Mouse (Mus musculus): Measurements from ENCODE around the gene Vcp.

Gene Vcp

DNA sequence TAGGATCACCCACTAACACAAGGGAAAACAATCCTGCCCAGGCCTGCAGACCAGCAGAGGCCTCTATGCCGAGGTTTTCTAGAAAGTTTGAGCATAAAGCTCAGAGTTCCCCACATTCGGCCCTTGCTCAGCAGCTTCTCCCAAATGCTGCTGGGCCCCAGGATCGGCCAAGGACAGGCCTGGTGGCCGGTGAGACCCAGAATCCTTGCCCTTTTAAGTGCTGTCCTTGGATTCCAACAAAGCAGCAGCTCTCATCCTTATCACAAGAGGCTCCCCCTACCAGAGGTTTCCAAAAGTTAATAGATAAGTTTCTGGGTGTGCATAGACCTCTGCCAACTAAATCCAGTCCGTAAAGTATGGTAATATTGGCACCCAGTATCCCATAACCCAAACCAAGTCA is 26.4 kb downstream of the Vcp start:
- DNase-seq (ENCODE audit: low read depth, low spot score) = no peak

DNA sequence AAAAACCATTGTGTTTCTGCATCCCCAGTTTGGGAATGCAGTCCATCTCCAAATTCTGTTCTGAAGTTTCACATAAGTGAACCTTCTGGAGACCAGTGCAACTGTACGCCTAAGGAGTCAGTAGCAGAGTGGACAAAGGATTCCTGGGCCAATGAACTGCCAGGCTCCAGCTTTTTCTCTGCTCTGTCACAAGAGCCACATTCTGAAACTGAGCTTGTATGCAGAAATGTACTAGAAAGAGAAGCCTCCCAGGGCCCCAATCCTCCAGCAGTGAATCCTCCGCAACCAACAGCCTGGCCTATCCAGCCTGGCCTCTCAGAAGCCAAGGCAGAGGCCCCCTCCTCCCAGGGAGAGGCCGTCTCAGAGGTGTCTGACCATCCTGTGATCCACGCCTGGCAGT is 27.4 kb downstream of the Vcp start:
- DNase-seq (ENCODE audit: low read depth, low spot score) = no peak

DNA sequence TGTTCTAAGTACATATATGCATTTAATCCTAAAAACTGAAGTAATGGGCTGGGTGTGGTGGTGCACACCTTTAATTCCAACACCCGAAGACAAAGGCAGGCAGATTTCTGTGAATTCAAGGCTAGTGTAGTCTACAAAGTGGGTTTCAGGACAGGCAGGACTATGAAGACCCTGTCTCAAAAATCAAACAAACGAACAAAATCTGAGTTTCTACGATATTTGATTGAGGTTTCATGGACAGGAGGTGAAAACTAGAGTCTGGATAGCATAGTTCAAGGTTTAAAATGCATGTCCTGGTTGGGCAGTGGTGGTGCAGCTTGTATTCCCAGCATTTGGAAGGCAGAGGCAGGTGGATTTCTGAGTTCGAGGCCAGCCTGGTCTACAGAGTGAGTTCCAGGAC is 31.0 kb downstream of the Vcp start, which contains the start of gene 1700022I11Rik:
1700022I11Rik (plus strand) TSS at position 301 of the 400 bp plus-strand sequence.
- no peak for DNase-seq (ENCODE audit: low read depth, low spot score)

DNA sequence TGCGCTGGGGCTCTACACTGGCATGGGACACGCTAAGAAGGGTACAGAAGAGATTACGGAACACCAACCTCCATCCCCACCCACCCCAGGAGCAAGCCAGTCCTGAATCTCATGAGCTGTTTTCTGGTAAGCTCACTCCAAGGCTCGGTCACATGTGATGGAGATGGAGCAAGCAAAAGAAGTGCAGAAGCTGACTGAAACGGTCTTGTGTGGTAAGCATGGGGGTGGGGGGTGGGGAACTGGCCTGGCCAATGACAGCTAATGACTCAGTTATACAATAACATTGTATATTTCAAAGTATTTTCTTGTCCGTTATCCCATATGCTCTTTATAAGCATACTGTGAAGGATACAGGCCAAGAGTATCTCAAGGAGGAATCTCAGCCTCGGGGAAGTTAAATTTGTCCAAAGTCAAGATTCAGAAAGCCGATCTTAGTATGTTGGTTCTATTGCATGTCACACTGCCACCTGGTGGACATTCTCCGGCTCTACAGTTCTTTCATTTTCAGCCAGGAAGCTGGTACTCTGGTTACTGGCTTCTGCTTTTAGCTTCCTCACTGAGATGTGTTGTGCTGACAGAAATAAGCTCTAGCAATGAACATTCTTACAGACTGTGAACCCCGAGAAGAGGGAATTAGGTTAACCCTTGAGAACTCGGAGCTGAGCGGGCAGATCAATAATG is 35.1 kb downstream of the Vcp start:
- DNase-seq (ENCODE audit: low read depth, low spot score) = peak; percentile 80

DNA sequence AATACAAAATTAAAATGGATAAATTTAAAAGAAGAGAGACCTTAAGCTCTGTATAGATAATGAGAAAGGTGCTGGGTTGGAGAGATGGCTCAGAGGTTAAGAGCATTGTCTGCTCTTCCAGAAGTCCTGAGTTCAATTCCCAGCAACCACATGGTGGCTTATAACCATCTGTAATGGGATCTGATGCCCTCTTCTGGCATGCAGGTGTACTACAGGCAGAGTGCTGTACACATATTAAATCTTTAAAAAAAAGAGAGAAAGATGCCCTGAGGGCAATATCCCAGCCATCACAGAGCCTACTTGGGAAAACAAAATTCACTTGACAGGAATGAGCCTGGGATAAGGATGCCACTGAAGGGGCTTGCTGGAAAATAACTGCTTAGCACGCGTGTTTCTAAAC is 36.8 kb downstream of the Vcp start:
- no peak for DNase-seq (ENCODE audit: low read depth, low spot score)

DNA sequence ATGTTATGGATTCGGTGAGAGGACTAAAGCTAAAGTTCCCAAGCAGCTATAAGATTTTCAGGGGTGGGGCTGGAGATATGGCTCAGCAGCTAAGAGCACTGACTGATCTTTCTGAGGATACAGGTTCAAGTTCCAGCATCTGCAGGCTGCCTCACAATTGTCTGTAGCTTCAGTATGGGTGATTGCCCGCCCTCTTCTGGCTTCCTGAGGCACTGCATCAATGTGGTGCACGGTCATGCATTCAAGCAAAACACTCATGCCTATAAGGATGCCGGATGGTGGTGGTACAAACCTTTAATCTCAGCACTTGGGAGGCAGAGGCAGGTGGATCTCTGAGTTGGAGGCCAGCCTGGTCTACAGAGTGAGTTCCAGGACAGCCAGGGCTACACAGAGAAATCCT is 38.7 kb downstream of the Vcp start:
- peak; percentile 67 for DNase-seq (ENCODE audit: low read depth, low spot score)

DNA sequence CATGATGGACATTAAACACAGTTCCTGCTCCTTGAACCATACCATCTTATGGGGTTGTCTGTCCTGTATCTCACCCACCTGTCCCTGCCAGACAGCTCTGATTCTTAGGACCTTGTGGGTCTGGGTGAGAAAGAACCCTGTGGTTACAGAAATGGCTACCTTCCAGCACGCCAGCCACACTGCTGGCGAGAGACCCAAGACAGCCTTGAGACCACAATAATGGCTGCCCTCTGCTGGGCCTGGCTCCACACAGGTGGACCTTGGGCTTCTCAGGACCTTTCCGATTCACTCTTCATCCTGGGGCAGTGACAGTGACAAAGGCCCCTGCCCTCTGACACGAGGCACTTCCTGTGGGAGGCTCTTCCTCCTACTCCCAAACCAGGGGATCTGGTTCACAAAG is 40.9 kb downstream of the Vcp start:
- no peak for DNase-seq (ENCODE audit: low read depth, low spot score)

DNA sequence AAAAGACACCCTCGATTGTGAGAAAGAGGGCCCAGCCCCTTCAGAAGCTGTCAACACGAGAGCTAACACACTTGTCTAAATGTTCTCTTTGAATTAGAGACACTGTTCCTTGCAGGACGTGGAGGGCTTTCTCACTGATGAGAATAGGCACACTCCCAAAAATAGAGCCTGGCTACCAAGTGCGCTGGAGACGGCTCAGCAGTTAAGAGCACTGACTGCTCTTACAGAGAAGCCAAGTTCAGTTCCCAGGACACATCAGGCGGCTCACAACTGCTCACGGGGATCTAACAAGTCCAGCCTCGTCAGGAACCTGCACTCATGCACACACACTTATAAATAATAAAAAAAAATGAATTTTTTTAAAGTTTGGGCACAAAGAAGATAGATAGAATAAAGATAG is 41.4 kb downstream of the Vcp start:
- DNase-seq (ENCODE audit: low read depth, low spot score) = no peak

DNA sequence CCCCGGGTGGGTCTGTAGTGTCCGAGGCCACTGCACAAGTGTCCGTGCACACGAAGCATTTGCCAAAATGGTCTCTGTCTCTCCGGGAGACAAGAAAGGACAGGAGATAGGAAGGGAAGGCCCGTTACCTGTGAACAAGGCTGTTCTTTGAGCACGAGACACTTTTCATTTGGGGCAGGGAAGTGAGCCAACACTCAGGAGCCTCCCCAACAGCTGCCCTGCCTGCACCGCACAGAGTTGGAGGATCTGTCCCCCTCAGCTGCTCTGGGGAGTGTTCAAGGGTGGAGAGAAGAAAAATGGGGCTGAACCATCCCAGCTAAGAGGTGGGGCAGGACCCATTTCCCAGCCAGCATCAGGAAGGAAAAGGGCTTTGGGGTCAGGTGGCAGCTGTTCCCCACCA is 42.3 kb downstream of the Vcp start:
- no peak for DNase-seq (ENCODE audit: low read depth, low spot score)

DNA sequence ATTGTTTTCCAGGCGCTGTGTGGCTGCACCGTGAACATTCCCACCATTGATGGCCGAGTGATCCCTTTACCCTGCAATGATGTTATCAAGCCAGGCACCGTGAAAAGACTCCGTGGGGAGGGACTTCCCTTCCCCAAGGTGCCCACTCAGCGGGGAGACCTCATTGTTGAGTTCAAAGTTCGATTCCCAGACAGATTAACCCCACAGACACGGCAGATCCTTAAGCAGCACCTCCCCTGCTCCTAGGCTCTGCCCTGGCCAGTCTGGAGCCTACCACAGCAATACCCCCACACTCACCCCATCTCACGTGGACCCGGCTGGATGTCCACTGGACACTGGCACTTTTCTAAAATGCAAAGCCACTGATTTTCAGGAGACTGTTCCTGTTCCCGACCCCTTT is 43.0 kb downstream of the Vcp start:
- DNase-seq (ENCODE audit: low read depth, low spot score) = no peak

DNA sequence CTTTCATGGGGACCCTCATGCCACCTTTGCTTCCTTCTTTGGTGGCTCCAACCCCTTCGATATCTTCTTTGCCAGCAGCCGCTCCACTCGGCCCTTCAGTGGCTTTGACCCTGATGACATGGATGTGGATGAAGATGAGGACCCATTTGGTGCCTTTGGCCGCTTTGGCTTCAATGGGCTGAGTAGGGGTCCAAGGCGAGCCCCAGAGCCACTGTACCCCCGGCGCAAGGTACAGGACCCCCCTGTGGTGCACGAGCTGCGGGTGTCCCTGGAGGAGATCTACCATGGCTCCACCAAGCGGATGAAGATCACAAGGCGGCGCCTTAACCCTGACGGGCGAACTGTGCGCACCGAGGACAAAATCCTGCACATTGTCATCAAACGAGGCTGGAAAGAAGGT is 43.7 kb downstream of the Vcp start:
- no peak for DNase-seq (ENCODE audit: low read depth, low spot score)

DNA sequence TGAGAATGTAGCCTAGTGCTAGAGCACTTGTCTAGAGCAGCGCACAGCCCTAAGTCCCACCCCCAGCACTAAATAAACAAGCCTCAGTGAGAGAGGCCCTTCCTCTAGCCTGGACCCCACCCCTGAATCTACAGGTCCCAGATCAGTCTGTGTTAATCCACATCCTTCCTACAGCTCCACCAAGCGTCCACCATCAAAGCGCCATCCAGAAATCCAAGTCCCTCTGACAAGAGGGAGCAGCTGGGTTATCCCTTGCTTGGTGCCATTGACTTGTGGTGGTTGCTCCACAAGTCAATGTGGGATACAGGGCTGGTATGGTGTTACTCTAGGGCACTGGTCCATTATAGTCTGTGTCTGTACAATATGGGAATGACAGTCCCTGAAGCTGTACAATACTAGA is 45.1 kb downstream of the Vcp start:
- no peak for DNase-seq (ENCODE audit: low read depth, low spot score)

DNA sequence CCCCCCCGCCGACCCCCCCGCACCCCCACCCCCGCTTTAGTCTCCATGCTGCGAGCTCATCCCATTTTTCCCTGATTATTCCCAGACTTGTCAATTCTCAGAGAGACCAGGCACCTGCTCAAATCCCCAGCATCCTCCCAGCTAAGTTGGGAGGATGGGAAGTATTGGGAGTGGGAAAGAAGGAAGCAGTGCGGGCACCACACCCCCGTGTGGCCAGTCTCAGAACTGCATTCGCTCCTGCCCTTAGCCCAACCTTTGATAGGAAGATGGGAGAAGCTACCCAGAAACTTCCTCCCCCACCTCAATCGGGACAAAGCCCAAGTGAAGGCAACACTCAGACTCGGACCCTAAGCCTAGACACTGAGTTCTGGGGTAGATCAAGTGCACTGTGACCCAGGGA is 46.0 kb downstream of the Vcp start:
- DNase-seq (ENCODE audit: low read depth, low spot score) = peak; percentile 80

DNA sequence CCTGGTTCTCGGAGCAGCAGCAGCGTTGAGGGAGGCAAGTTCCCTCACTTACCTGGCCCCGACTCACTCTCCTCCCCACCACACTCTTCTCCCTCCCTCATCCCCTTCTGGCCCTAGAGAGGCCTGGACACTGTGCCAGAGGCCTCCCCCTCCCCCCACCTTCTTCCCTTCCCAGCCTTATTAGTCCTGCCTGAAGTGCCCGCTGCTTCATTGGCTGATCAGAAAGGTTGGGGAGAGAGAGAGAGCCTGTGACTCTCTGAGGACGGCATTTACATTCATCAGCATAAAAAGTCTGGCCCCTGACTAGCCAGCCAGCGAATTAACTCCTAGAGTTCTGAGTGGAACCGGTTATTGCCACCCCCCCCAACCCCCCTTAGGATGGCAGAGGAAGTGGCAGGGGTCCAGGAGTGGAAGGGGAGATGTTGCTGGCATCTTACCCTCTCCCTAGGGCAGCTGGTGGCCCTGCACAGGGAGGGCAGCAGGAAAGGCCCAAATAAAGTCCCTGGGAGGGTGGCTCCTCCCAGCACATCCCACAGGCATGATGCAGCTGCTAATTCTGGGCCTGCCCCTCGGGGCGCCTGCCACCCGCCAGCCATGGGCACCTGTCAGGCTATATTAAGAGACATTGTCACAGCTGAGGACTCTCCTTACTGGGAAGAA is 46.7 kb downstream of the Vcp start:
- DNase-seq (ENCODE audit: low read depth, low spot score) = no peak

DNA sequence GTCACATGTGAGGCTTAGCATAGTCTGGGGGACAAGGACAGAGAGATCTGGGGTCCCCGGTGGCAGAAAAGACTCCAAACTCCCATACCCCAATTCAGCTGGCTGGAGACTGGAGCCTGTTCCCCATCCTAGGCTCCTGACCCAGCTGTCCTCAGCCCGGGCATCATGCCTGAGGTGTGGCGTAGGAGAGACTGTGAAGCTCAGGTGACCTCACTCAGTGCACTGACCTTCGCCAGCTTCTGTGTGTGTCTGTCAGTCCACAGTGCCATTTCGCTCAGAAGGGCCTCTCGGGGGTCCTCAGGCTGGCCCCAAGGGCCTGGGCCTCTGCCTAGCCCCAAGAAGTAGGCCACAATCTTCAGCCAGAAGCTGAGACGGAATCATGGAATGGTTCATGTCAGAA is 47.7 kb downstream of the Vcp start:
- DNase-seq (ENCODE audit: low read depth, low spot score) = no peak

DNA sequence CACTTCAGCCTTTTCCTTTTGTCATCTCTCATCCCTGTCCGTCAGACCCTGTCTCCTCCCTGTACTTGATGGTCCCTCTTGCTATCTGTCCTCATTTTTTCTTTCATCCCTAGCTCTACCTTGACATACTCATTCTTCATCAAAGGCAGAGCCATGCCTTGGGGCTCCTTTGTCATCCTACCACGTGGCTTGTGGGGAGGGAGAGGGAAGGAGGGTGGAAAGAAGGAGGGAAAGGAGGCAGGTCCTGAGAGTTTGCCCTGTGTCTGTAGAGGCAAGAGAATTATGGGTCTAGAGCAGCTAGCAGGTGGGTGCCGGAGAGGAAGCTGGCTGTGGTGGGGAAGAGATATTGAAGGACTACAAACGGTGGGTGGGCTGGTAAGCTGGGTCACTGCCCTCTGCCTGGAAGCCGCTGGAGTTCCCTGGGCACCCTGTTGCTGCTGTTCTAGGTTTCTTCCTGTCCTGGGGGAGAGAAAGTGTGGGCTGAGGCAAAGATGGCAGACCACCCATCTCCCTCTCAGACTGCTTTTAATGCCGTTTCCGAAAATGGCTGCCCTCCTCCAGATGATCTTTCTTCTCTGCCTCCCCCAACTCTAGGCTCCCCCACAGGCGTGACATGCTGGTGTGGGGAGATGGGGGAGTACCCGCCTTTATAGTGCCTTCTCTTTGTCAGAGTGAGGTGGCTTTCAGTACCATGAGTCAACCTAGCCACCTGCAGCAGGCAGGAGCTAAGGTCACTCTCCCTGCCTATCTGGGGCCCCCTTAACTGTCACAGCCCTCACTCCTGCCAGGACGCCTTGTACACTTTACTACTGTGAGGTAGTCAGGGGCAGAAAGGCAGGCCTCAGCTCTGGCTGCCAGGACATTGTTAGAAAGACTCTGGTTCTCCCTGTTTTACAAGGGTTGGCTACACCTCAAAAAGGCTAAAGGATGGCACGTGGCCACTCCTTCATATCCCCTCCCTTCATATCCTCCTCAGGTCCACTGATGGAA is 48.8 kb downstream of the Vcp start:
- no peak for DNase-seq (ENCODE audit: low read depth, low spot score)

DNA sequence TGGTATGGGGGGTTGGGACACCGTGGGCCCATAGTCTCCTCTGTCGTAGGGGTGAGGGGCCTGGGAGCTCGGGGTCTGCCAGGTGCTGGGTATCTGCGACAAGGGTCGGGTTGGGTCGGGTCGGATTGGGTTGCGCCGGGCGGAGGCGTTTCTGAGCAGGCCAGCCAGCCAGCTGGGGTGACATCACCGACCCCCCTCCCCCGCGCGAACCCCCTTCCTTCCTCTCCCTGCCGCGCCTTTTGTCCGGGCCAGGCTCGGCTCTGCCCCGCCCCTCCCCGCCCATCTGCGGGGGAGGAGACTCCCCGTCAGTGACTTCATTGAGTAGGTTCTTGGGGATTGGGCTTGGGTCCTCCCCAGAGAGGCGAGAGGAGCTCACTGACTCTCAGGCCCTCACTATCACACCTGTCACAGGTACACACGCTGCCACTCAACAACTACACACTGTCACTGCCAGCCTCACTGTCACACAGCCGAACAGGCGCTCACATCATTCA is 50.2 kb downstream of the Vcp start:
- peak; percentile 93 for DNase-seq (ENCODE audit: low read depth, low spot score)

DNA sequence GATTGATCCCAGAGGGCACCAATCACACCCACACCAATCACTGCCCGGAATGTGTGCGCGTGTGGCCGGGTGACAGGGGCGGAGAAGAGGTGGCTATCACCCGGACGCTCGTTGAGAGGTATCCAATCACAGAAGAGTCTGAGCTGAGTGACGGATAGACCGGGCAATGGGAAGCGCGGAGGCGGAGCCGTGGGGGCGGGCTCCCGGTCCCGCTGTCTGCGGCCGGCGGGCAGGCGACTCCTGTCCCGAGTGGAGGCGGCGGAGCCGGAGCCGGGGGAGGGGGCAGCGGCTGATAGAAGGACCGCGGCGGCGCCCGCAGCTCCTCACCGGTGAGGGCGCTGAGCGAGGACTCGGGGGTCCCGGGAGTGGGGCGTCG is 50.6 kb downstream of the Vcp start, which contains the start of gene Dnajb5:
Dnajb5 (plus strand) TSS at position 139 of the 376 bp plus-strand sequence.
- DNase-seq (ENCODE audit: low read depth, low spot score) = peak; percentile 97

DNA sequence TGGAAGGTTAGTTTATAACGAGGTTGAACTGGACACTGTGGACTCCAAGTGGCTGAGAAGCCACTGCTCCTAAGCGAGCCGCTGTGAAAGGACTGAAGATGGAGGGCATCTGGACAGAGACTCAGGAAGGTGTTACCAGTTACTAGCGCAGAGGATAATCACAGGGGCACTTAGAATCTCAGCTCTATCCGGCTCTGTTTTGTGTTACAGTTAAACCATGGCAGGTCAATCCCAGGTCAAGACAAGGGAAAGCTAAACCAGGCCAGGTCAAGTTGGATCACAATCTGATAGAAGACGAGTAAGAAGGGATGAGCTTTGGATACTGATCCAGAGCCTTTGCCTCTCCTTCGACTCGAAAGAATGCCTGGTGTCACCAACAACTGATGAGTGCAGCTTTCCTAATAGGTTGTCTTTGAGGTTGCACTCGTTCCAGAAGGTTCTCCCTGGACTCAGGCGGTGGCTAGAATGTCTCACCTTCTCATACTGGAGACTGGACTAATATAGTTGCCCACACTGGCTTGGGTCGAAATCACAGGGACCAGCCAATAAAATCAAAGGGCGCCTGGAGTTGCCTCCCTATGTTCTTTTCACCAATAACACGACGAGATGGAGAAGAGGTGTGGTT is 51.1 kb downstream of the Vcp start:
- no peak for DNase-seq (ENCODE audit: low read depth, low spot score)

DNA sequence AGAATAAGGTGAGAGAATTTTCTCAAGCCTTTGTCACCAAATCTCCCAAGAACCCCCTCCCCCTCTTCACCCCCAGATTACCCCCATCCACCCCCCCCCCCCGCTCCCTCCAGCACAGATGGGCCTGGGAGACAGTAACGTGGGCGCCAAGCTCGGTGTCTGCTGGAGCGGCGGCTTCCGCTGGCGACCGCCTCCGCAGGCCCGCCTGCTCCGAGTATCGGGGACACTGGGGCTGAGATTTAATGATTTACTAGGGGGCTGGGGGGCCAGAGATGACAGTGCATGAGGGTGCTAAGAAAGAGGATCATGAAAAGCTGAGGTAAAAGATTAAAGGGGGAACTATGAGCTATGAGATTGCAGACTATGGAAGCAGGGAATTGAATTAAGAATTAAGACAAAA is 51.8 kb downstream of the Vcp start:
- no peak for DNase-seq (ENCODE audit: low read depth, low spot score)

DNA sequence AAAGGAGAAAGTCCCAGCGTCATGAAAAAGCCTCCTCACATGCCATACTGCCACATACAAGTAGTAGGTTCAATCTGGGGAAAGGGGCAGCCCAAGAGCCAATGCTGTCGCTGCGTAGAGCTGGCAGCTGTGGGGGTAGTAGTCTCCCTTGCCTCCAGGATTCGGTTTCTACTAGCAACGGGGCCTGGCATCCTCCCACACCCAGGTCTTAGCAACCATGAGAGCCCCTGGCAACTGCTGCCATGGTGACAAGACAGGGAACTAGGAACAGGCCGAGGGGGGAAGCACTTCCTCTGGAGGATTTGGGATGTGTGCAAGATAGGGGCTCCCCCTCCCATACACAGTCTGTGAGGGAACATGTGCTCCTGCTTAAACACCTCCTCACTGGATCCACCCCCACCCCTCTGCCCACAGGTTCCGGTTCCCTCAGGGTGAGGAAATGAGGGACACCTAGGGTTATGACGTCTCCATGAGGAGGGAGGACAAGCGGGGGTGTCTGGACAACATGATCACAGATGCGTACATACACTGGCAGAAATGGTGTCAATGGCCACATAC is 53.5 kb downstream of the Vcp start:
- DNase-seq (ENCODE audit: low read depth, low spot score) = peak; percentile 61
